9 mouse cellular contexts compared by ENCODE assay signal in the genomic region with DNA sequence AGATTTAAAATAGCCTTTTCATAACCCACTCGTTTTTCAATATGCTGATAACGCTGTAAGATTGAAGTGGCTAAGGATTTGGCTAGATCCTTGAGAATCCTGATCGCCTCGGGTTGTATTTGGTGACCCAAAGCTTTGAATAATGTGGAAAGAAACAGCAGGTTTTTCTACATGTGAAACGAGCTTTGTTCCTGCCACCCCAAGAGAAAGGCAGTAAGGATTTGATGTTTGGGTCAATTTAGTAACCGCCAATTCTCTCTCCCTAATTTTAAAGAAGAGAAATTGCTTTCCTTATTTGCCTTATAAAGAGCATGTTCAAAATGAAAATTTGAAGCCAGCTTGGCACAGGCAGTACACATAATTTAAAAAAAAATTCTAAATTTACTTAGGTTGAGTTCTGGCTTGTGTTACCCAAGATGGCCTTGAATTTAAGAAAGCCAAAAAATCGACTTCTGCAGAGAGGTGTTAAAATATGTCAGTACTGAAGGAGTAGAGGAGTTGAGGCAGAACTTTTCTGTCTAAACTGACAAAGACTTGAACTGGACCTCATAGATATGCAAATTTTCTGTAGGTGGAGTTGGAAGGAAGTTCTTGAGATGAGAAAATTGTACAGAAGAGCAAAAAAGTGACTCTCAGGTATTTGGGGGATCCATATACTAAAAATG. TPM values are rescaled to one million over a fixed set of nuclear protein-coding genes. Genes with fewer than 3 reads are reported as not detected.
A peak's percentile ranks its signal among the peaks of the same experiment; 100 is the strongest.
DNase-seq lines count a peak whose midpoint lies in the region; ATAC-seq and TF ChIP-seq lines count a peak whose summit lies in the region.
"Had no signal": no experiment of that assay in that cellular context is flagged by ENCODE, and none has a peak within 500 bp of the region (broad histone marks: within the 10 kb centered on the region; RNA-seq: fewer than 3 reads in every experiment).

No protein-coding gene starts in this region.

- H3K27ac ChIP-seq in hindbrain, embryonic 13.5 days, result peak overlapping the region; percentile 93
- peak overlapping the region; percentile 91 for H3K27ac ChIP-seq in midbrain, postnatal 0 days (ENCODE audit: low read depth, low read length)

- no peaks in the 10 kb centered on the region for H3K27me3 ChIP-seq in hindbrain, embryonic 13.5 days
- no peaks in the 10 kb centered on the region for H3K27me3 ChIP-seq in midbrain, postnatal 0 days (ENCODE audit: insufficient read depth, low read length)

- H3K4me2 ChIP-seq in hindbrain, embryonic 13.5 days, result peak overlapping the region; percentile 71
- H3K4me2 ChIP-seq in midbrain, postnatal 0 days (ENCODE audit: low read depth, low read length, poor library complexity, severe bottlenecking), result peak overlapping the region; percentile 62

- H3K36me3 ChIP-seq in hindbrain, embryonic 13.5 days, result no peaks in the 10 kb centered on the region
- no peaks in the 10 kb centered on the region for H3K36me3 ChIP-seq in midbrain, postnatal 0 days (ENCODE audit: insufficient read depth, low read length)

- H3K4me1 ChIP-seq in hindbrain, embryonic 13.5 days (replicated peaks), result peaks cover 41% of the 10 kb centered on the region
- H3K4me1 ChIP-seq in midbrain, postnatal 0 days (ENCODE audit: insufficient read depth, low read length), result peaks cover 13% of the 10 kb centered on the region; the same call in 1 of the 2 replicates

- WGBS in hindbrain, embryonic 13.5 days, result 7% methylated on average over 7 of the region's 7 CpGs
- WGBS in midbrain, postnatal 0 days, result 5% methylated on average over 7 of the region's 7 CpGs

- no peak for TF ChIP-seq CTCF in midbrain, postnatal 0 days (IDR thresholded peaks at IDR 0.05)

- peak overlapping the region; percentile 78 for H3K4me3 ChIP-seq in hindbrain, embryonic 13.5 days
- H3K4me3 ChIP-seq in midbrain, postnatal 0 days (ENCODE audit: low read depth, low read length), result peak overlapping the region; percentile 87

- H3K9ac ChIP-seq in hindbrain, embryonic 13.5 days, result peak overlapping the region; percentile 83
- H3K9ac ChIP-seq in midbrain, postnatal 0 days (replicated peaks; ENCODE audit: low read length, poor library complexity, severe bottlenecking), result peak overlapping the region; percentile 68

- H3K9me3 ChIP-seq in hindbrain, embryonic 13.5 days, result no peaks in the 10 kb centered on the region
- H3K9me3 ChIP-seq in midbrain, postnatal 0 days (ENCODE audit: low read length), result no peaks in the 10 kb centered on the region

- peak; percentile 8 for DNase-seq in layer of hippocampus, adult 11-12 months (ENCODE audit: low spot score)
- no peak for DNase-seq in layer of hippocampus, postnatal 25 days (ENCODE audit: extremely low spot score in 1 of 2, low spot score in 1 of 2)
- peak; percentile 32 for DNase-seq in brain, adult 2 months (ENCODE audit: low read depth, low spot score)
- DNase-seq in midbrain, postnatal 0 days (ENCODE audit: low spot score), result no peak
- DNase-seq in left cerebral cortex, adult 18-20 months (ENCODE audit: low spot score in 2 of 2), result no peak
- DNase-seq in lung, postnatal 4 days, result no peak

- no peak for ATAC-seq in hindbrain, embryonic 13.5 days (ENCODE audit: low FRiP score)
- no peak for ATAC-seq in midbrain, postnatal 0 days (ENCODE audit: low FRiP score)
- ATAC-seq in granulocyte monocyte progenitor cell, adult 5-6 weeks (replicated peaks; ENCODE audit: poor library complexity, severe bottlenecking), result no peak

RNA-seq across cellular contexts. Expression of gene Canx, which starts 1.0 kb away (rescaled TPM):
- total RNA-seq in layer of hippocampus, postnatal 25 days (2021), result 100 to 1,000 TPM; 390 to 437 TPM
- polyA plus RNA-seq in hindbrain, embryonic 13.5 days (2015; fragmentation: Nextera tagmentation; extraction: Ambion mirVana), result 265 and 269 TPM in 2 replicates
- 227 and 275 TPM in 2 replicates for total RNA-seq in midbrain, postnatal 0 days (2014; rRNA removed)
- 235 and 244 TPM in 2 replicates for polyA plus RNA-seq in midbrain, postnatal 0 days (2015; fragmentation: Nextera tagmentation; extraction: Ambion mirVana)
- 406 and 409 TPM in 2 replicates for total RNA-seq in granulocyte monocyte progenitor cell, adult 5-6 weeks (2014; fragmentation: Nextera tagmentation)
- total RNA-seq in granulocyte monocyte progenitor cell, adult 5-6 weeks (2017), result 955 and 1,233 TPM in 2 replicates
- 100 to 1,000 TPM; 398 to 431 TPM for total RNA-seq in left cerebral cortex, adult 18-20 months (2021)

RNA-seq across cellular contexts. Expression of gene Cby3, which starts 27.8 kb away (rescaled TPM):
- under 1 TPM in 1 of 2 experiments, not detected in 1; 0.42 TPM for total RNA-seq in layer of hippocampus, postnatal 25 days (2021)
- polyA plus RNA-seq in hindbrain, embryonic 13.5 days (2015; fragmentation: Nextera tagmentation; extraction: Ambion mirVana), result 0.75 and 1.4 TPM in 2 replicates
- total RNA-seq in midbrain, postnatal 0 days (2014; rRNA removed), result 0.71 TPM in 1 of 2 replicates, not detected in the other
- 0.92 and 1.8 TPM in 2 replicates for polyA plus RNA-seq in midbrain, postnatal 0 days (2015; fragmentation: Nextera tagmentation; extraction: Ambion mirVana)
- total RNA-seq in granulocyte monocyte progenitor cell, adult 5-6 weeks (2014; fragmentation: Nextera tagmentation), result not detected in 2 replicates
- total RNA-seq in granulocyte monocyte progenitor cell, adult 5-6 weeks (2017), result not detected in 2 replicates
- total RNA-seq in left cerebral cortex, adult 18-20 months (2021), result under 1 TPM in 1 of 2 experiments, not detected in 1; 0.93 TPM
- total RNA-seq: common myeloid progenitor, adult 5-6 weeks had no signal

RNA-seq across cellular contexts. Expression of gene Maml1, which starts 34.3 kb away (rescaled TPM):
- 10 to 100 TPM; 10.4 to 11.6 TPM for total RNA-seq in layer of hippocampus, postnatal 25 days (2021)
- 3.2 and 3.3 TPM in 2 replicates for polyA plus RNA-seq in hindbrain, embryonic 13.5 days (2015; fragmentation: Nextera tagmentation; extraction: Ambion mirVana)
- 12.5 and 12.8 TPM in 2 replicates for total RNA-seq in midbrain, postnatal 0 days (2014; rRNA removed)
- polyA plus RNA-seq in midbrain, postnatal 0 days (2015; fragmentation: Nextera tagmentation; extraction: Ambion mirVana), result 1.5 and 1.6 TPM in 2 replicates
- total RNA-seq in granulocyte monocyte progenitor cell, adult 5-6 weeks (2014; fragmentation: Nextera tagmentation), result 11.7 and 13.4 TPM in 2 replicates
- total RNA-seq in granulocyte monocyte progenitor cell, adult 5-6 weeks (2017), result 3.9 and 4.6 TPM in 2 replicates
- total RNA-seq in left cerebral cortex, adult 18-20 months (2021), result 10 to 100 TPM; 10.3 to 10.7 TPM

RNA-seq across cellular contexts. Expression of gene Hnrnph1, which starts 50.4 kb away (rescaled TPM):
- total RNA-seq in layer of hippocampus, postnatal 25 days (2021), result 100 to 1,000 TPM; 241 to 264 TPM
- polyA plus RNA-seq in hindbrain, embryonic 13.5 days (2015; fragmentation: Nextera tagmentation; extraction: Ambion mirVana), result 534 and 549 TPM in 2 replicates
- total RNA-seq in midbrain, postnatal 0 days (2014; rRNA removed), result 215 and 300 TPM in 2 replicates
- polyA plus RNA-seq in midbrain, postnatal 0 days (2015; fragmentation: Nextera tagmentation; extraction: Ambion mirVana), result 262 and 273 TPM in 2 replicates
- total RNA-seq in granulocyte monocyte progenitor cell, adult 5-6 weeks (2014; fragmentation: Nextera tagmentation), result 644 and 818 TPM in 2 replicates
- total RNA-seq in granulocyte monocyte progenitor cell, adult 5-6 weeks (2017), result 838 and 1,051 TPM in 2 replicates
- 100 to 1,000 TPM; 257 to 271 TPM for total RNA-seq in left cerebral cortex, adult 18-20 months (2021)

Comparison
In these comparisons a context has a peak if more than half of its experiments do, and no peak if none do; other contexts are left out.
1. DNase-seq: peak in layer of hippocampus, adult 11-12 months (single experiment) and brain, adult 2 months (single experiment); none in layer of hippocampus, postnatal 25 days (0 of 2), midbrain, postnatal 0 days (single experiment), left cerebral cortex, adult 18-20 months (0 of 2) and lung, postnatal 4 days (0 of 2).